Mouse (Mus musculus) liver, adult 2 months (tissue): ENCODE results near the gene Il5. TPM values are rescaled to one million over a fixed set of nuclear protein-coding genes. Genes with fewer than 3 reads are reported as not detected.

Experiments
- DNase-seq: peaks from one replicate; pipeline ENCODE4 v3.0.0-alpha.2; 2011; ENCODE audit warnings: low read depth, low spot score; ENCODE audit errors: extremely low read depth
- H3K27ac ChIP-seq: fragments of 200-500 bp; replicated peaks from 2 replicates; pipeline ENCODE4 v1.5.1; 2012; ENCODE audit warnings: low read depth, mild to moderate bottlenecking, control low read depth, inconsistent platforms, low read length; ENCODE audit not compliant: insufficient read depth
- H3K27me3 ChIP-seq: fragments of 200-500 bp; 2 replicates; pipeline ENCODE4 v1.6.1; 2012; ENCODE audit warnings: mild to moderate bottlenecking, moderate library complexity, low read length, inconsistent platforms; ENCODE audit not compliant: control insufficient read depth, insufficient read depth
- H3K36me3 ChIP-seq: fragments of 200-500 bp; 2 replicates; pipeline ENCODE4 v1.6.1; 2012; ENCODE audit warnings: low read length, inconsistent platforms; ENCODE audit not compliant: control insufficient read depth, insufficient read depth
- H3K4me1 ChIP-seq: fragments of 200-500 bp; 2 replicates; pipeline ENCODE4 v1.6.1; 2011; ENCODE audit warnings: low read length; ENCODE audit not compliant: control insufficient read depth, insufficient read depth
- H3K4me3 ChIP-seq: fragments of 200-500 bp; 2 replicates; pipeline ENCODE4 v1.5.1; 2011; ENCODE audit warnings: low read depth, mild to moderate bottlenecking, control low read depth, low read length, moderate library complexity; ENCODE audit not compliant: insufficient read depth
- H3K79me2 ChIP-seq: fragments of 200-500 bp; 2 replicates; pipeline ENCODE4 v1.6.1; 2012; ENCODE audit warnings: inconsistent platforms, mild to moderate bottlenecking, low read length, moderate library complexity; ENCODE audit not compliant: control insufficient read depth, insufficient read depth
- H3K9ac ChIP-seq: fragments of 200-500 bp; 2 replicates; pipeline ENCODE4 v1.6.1; 2012; ENCODE audit warnings: low read depth, mild to moderate bottlenecking, control low read depth, inconsistent platforms, low read length
- CTCF ChIP-seq: fragments of 200-500 bp; IDR thresholded peaks from 2 replicates; pipeline ENCODE4 v1.5.1; 2011; ENCODE audit warnings: low read depth, low read length, control low read depth
- POLR2A ChIP-seq: fragments of 200-500 bp; IDR thresholded peaks from 2 replicates; pipeline ENCODE4 v1.6.1; 2011; ENCODE audit warnings: low read length, control low read depth; ENCODE audit not compliant: insufficient read depth; ENCODE audit errors: extremely low read depth
- WGBS: fragments of 180-500 bp; shearing (Covaris S2); methylation state at CpG from one replicate; pipeline ENCODE4 v1.1.7; 2018; 5-methylcytosine and 5-hydroxymethylcytosine counted together
- polyA plus RNA-seq: library from polyadenylated mRNA; depleted of rRNA; stranded (reverse); fragments of >200 nt; gene quantifications from 2 replicates; pipeline ENCODE4 v1.2.3, GENCODE M21; 2012
- total RNA-seq: library from RNA; depleted of rRNA; stranded (reverse); fragments of >200 nt; gene quantifications from 2 replicates; pipeline ENCODE4 v1.2.3, GENCODE M21; 2014

The Il5 gene
- total and polyA plus RNA-seq, 2 experiments, result 0.09 TPM; not detected in 1

- no peak for TF ChIP-seq CTCF
- TF ChIP-seq POLR2A, result no peak
- no peak overlapping the region for H3K9ac ChIP-seq
- H3K36me3 ChIP-seq, result 0 out of 2 replicates have a peak, but pooled peaks cover 1% of the 10 kb centered on the region
- no peak overlapping the region for H3K27ac ChIP-seq
- peaks cover 3% of the 10 kb centered on the region for H3K4me1 ChIP-seq
- 79% methylated on average over 3 of the region's 3 CpGs for WGBS
- H3K79me2 ChIP-seq, result no peaks in the 10 kb centered on the region; the same call in 1 of the 2 replicates
- no peak for DNase-seq
- no peak overlapping the region for H3K4me3 ChIP-seq
- no peaks in the 10 kb centered on the region for H3K27me3 ChIP-seq
Observed at GRCm38 (mm10) chr11:53707718-53708009, 12.9 kb upstream of the Il5 start.

- no peak overlapping the region for H3K27ac ChIP-seq
- H3K9ac ChIP-seq, result no peak overlapping the region
- H3K27me3 ChIP-seq, result no peaks in the 10 kb centered on the region
- H3K36me3 ChIP-seq, result no peaks in the 10 kb centered on the region
- TF ChIP-seq POLR2A (no peak), CTCF (no peak)
- H3K4me3 ChIP-seq, result no peak overlapping the region
- no peak for DNase-seq
- H3K79me2 ChIP-seq, result no peaks in the 10 kb centered on the region
- H3K4me1 ChIP-seq, result no peaks in the 10 kb centered on the region
- WGBS, result 68% methylated on average over 1 of the region's 1 CpGs
Observed at GRCm38 (mm10) chr11:53719701-53720100, 893 bp upstream of the Il5 start.

- no peaks in the 10 kb centered on the region for H3K4me1 ChIP-seq
- 92% methylated on average over 7 of the region's 7 CpGs for WGBS
- DNase-seq, result no peak
- H3K4me3 ChIP-seq, result no peak overlapping the region
- no peak overlapping the region for H3K9ac ChIP-seq
- H3K27me3 ChIP-seq, result no peaks in the 10 kb centered on the region
- no peaks in the 10 kb centered on the region for H3K79me2 ChIP-seq
- no peak for TF ChIP-seq CTCF
- no peak for TF ChIP-seq POLR2A
- H3K36me3 ChIP-seq, result no peaks in the 10 kb centered on the region
- no peak overlapping the region for H3K27ac ChIP-seq
Observed at GRCm38 (mm10) chr11:53731457-53731856, 10.9 kb downstream of the Il5 start.

DNA sequence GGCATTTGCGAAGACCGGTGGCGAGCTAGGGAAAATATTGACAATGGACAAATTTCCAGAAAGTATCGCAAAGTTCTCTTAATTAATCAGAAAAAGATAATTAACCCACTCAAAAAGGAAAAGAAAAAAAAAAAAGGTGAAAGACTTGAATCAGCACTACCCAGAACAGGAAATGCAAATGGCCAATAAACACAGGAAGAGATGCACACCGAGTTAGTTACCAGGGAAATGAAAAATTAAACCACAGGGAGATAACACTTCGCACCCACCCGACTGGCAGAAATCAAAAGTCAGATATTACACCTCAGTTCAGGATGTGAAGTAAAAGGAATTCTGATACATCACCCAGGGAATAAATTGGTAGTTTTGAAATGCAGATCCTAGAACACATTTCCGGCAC is 11.7 kb downstream of the Il5 start:
- TF ChIP-seq CTCF, result no peak
- TF ChIP-seq POLR2A, result no peak
- Histone ChIP-seq H3K27me3 (no peaks in the 10 kb centered on the region), H3K4me1 (no peaks in the 10 kb centered on the region), H3K4me3 (no peak overlapping the region), H3K9ac (no peak overlapping the region), H3K36me3 (no peaks in the 10 kb centered on the region), H3K79me2 (no peaks in the 10 kb centered on the region), H3K27ac (no peak overlapping the region)
- WGBS, result 86% methylated on average over 8 of the region's 8 CpGs
- no peak for DNase-seq

DNA sequence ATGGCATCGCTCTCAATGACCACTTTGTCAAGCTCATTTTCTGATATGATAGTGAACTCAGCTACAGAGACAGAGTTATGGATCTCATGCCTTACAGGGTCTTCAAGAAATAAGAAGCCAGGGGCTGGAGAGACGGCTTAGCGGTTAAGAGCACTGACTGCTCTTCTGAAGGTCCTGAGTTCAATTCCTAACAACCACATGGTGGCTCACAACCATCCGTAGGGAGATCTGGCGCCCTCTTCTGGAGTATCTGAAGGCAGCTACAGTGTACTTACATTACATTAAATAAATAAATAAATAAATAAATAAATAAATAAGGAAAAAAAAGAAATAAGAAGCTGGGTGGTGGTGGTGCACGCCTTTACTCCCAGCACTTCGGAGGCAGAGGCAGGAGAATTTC is 13.2 kb downstream of the Il5 start:
- Histone ChIP-seq H3K4me1 (no peaks in the 10 kb centered on the region), H3K36me3 (no peaks in the 10 kb centered on the region), H3K79me2 (no peaks in the 10 kb centered on the region), H3K4me3 (no peak overlapping the region), H3K9ac (no peak overlapping the region), H3K27ac (no peak overlapping the region), H3K27me3 (no peaks in the 10 kb centered on the region)
- peak; percentile 21 for DNase-seq
- no peak; the same call in 1 of the 2 replicates for TF ChIP-seq CTCF
- TF ChIP-seq POLR2A, result no peak
- WGBS, result 90% methylated on average over 7 of the region's 7 CpGs

DNA sequence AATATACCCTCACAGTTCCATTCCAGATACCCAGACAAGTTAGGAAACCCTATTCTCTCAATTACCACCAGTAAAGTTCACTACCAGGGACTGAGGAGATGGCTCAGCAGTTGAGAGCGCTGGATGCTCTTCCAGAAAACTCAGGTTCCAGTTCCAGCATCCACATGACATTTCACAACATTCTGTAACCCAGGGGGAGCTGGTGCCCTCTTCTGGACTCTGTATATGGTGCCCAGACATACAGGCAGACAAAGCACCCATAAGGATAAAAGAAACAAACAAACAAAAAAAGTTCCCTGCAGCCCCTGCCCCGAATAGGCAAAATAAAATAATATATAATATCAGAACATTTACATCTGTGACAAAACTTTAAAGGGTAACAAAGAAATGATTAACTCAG is 13.8 kb downstream of the Il5 start:
- no peak for TF ChIP-seq CTCF
- TF ChIP-seq POLR2A, result no peak
- 66% methylated on average over 2 of the region's 2 CpGs for WGBS
- no peaks in the 10 kb centered on the region for H3K4me1 ChIP-seq

More for the DNA sequence above, 13.8 kb downstream of the Il5 start:
- Histone ChIP-seq H3K36me3 (no peaks in the 10 kb centered on the region), H3K9ac (no peak overlapping the region), H3K27me3 (no peaks in the 10 kb centered on the region), H3K4me3 (no peak overlapping the region), H3K27ac (no peak overlapping the region), H3K79me2 (no peaks in the 10 kb centered on the region)
- no peak for DNase-seq
